Mouse (Mus musculus): ENCODE measurements around the gene Agk.

GRCm38 (mm10) chr6:40353360-40353759 is 28.4 kb downstream of the Agk start:
- TF ChIP-seq CTCF (IDR thresholded peaks at IDR 0.05; ENCODE audit: insufficient read depth, low read depth, low read length) (no peak), POLR2A (IDR thresholded peaks at IDR 0.05; ENCODE audit: insufficient read depth, low read depth, low read length) (no peak)
